Mouse (Mus musculus): Measurements from ENCODE around the gene 4930442H23Rik.

DNA sequence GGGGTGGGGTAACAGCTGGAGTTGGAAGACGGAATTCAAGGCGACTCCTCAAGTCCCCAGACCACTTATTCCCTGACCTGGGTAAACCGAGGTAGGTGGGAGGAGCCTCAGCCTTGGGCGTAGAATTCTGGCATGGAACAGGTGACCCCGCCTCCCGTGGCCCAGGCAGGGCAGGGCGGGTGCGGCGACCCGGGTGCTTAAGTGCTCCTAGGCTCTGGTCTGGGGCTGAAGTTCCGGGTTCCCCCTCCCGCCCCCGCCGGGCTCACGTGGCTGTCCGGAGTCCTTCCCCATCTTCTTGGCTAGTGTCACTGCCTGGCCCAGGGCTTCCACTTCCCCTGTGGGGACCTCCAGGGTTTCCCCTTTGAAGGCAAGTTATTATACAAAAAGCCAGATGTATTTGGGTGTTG is 49.5 kb downstream of the 4930442H23Rik start:
- TF ChIP-seq CTCF (IDR thresholded peaks at IDR 0.05; ENCODE audit: extremely low read depth, insufficient read depth, low read length) (no peak), POLR2A (IDR thresholded peaks at IDR 0.05; ENCODE audit: extremely low read depth, insufficient read depth, low read length) (no peak)

Data from cortical plate, adult 2 months (tissue).